Mouse (Mus musculus) embryonic facial prominence, embryonic 15.5 days (tissue): Measurements from ENCODE around the gene Siah3. TPM values are rescaled to one million over a fixed set of nuclear protein-coding genes. Genes with fewer than 3 reads are reported as not detected.

Source experiments
- polyA plus RNA-seq: library from polyadenylated mRNA; unstranded; fragments of >200 nt; fragmentation: Nextera tagmentation; extraction: Ambion mirVana; gene quantifications from 2 replicates; pipeline ENCODE4 v1.2.1, GENCODE M21; 2015

The Siah3 gene
- polyA plus RNA-seq, 1 experiment from 2014 or later, result 0.63 TPM

Other genes with a start within 250 kb of the Siah3 start
- gene Cpb2, start 213.7 kb upstream of the Siah3 start, polyA plus RNA-seq, result not detected in 2 replicates
- gene Zc3h13, start 171.6 kb upstream of the Siah3 start, polyA plus RNA-seq, result 34.2 and 35.3 TPM in 2 replicates
- not detected in 2 replicates for gene Spert, start 137.1 kb downstream of the Siah3 start, polyA plus RNA-seq
- gene Erich6b, start 186.3 kb downstream of the Siah3 start, polyA plus RNA-seq, result not detected in 2 replicates